Mouse (Mus musculus): Measurements from ENCODE around the gene Tepp. TPM values are rescaled to one million over a fixed set of nuclear protein-coding genes. Genes with fewer than 3 reads are reported as not detected.

Tepp gene
- polyA plus RNA-seq, 1 experiment from 2014 or later, result 0.70 TPM

Other genes with a start within 250 kb of the Tepp start
- gene Katnb1, start 229.4 kb upstream of the Tepp start, polyA plus RNA-seq (2015; fragmentation: Nextera tagmentation; extraction: Ambion mirVana), result 29.5 and 33.2 TPM in 2 replicates
- 32.5 and 37.7 TPM in 2 replicates for gene Kifc3, start 107.8 kb upstream of the Tepp start, polyA plus RNA-seq (2015; fragmentation: Nextera tagmentation; extraction: Ambion mirVana)
- 0.64 and 0.85 TPM in 2 replicates for gene Cngb1, start 4.0 kb upstream of the Tepp start, polyA plus RNA-seq (2015; fragmentation: Nextera tagmentation; extraction: Ambion mirVana)
- gene Zfp319, start 21.4 kb downstream of the Tepp start, polyA plus RNA-seq (2015; fragmentation: Nextera tagmentation; extraction: Ambion mirVana), result 9.5 and 10.3 TPM in 2 replicates
- 59.0 and 61.7 TPM in 2 replicates for gene Usb1, start 21.7 kb downstream of the Tepp start, polyA plus RNA-seq (2015; fragmentation: Nextera tagmentation; extraction: Ambion mirVana)
- gene Mmp15, start 41.7 kb downstream of the Tepp start, polyA plus RNA-seq (2015; fragmentation: Nextera tagmentation; extraction: Ambion mirVana), result 8.9 and 9.4 TPM in 2 replicates
- gene Cfap20, start 124.3 kb downstream of the Tepp start, polyA plus RNA-seq (2015; fragmentation: Nextera tagmentation; extraction: Ambion mirVana), result 145 and 147 TPM in 2 replicates
- gene Csnk2a2, start 179.5 kb downstream of the Tepp start, polyA plus RNA-seq (2015; fragmentation: Nextera tagmentation; extraction: Ambion mirVana), result 8.0 and 8.7 TPM in 2 replicates
- 1.2 TPM in 2 replicates for gene Ccdc113, start 223.5 kb downstream of the Tepp start, polyA plus RNA-seq (2015; fragmentation: Nextera tagmentation; extraction: Ambion mirVana)

Data from kidney, embryonic 16.5 days (tissue).